9 mouse cellular contexts compared by ENCODE assay signal in the genomic region with DNA sequence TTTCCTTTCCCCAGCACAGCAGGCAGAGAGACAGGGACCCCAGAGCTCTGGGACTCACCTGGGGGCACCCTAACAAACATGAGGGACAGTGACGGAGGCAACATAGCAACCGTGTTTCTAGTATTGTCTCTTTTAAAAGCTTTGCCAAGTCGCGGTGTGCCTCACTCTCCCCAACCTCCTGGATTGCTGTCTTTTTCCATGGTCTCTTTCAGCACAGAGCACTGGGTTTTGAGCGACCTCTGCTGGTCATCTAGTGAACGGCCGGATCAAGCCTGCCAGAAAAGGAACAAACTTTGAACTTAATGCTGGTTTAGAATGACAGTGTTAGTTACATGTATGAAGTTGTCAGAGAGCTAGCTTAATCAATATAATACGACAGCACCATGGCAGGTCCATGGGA. TPM values are rescaled to one million over a fixed set of nuclear protein-coding genes. Genes with fewer than 3 reads are reported as not detected.
A peak's percentile ranks its signal among the peaks of the same experiment; 100 is the strongest.
DNase-seq lines count a peak whose midpoint lies in the region; ATAC-seq and TF ChIP-seq lines count a peak whose summit lies in the region.
"Had no signal": no experiment of that assay in that cellular context is flagged by ENCODE, and none has a peak within 500 bp of the region (broad histone marks: within the 10 kb centered on the region; RNA-seq: fewer than 3 reads in every experiment).

No protein-coding gene starts in this region.

- no peak overlapping the region for H3K27ac ChIP-seq in heart, embryonic 14.5 days (replicated peaks in 1 of 2; ENCODE audit: control insufficient read depth in 1 of 2, insufficient read depth in 1 of 2, low read depth in 2 of 2, low read length in 2 of 2)
- H3K27ac ChIP-seq in kidney, postnatal 0 days = no peak overlapping the region
- no peak overlapping the region for H3K27ac ChIP-seq in liver, embryonic 14.5 days
- no peak overlapping the region for H3K27ac ChIP-seq in olfactory bulb, adult 2 months (ENCODE audit: insufficient read depth, low read depth, low read length)

- peaks cover 49% of the 10 kb centered on the region for H3K27me3 ChIP-seq in C2C12 (ENCODE audit: control insufficient read depth, insufficient read depth, insufficient read length)
- peaks cover 38% of the 10 kb centered on the region for H3K27me3 ChIP-seq in heart, embryonic 14.5 days (ENCODE audit: control insufficient read depth, insufficient read depth, low read length)
- H3K27me3 ChIP-seq in kidney, postnatal 0 days (ENCODE audit: insufficient read depth, low read length) = peaks cover 4% of the 10 kb centered on the region; the same call in 1 of the 2 replicates
- no peaks in the 10 kb centered on the region; the same call in none of the 2 replicates for H3K27me3 ChIP-seq in liver, embryonic 14.5 days (ENCODE audit: control insufficient read depth, insufficient read depth, low read length)

- no peaks in the 10 kb centered on the region for H3K79me2 ChIP-seq in C2C12 (ENCODE audit: control insufficient read depth, insufficient read depth)

- H3K36me3 ChIP-seq in C2C12 (ENCODE audit: control insufficient read depth, insufficient read depth) = no peaks in the 10 kb centered on the region
- no peaks in the 10 kb centered on the region for H3K36me3 ChIP-seq in heart, embryonic 14.5 days (ENCODE audit: control insufficient read depth, insufficient read depth, low read length)
- no peaks in the 10 kb centered on the region for H3K36me3 ChIP-seq in kidney, postnatal 0 days (ENCODE audit: insufficient read depth, low read length)
- H3K36me3 ChIP-seq in liver, embryonic 14.5 days (replicated peaks; ENCODE audit: control insufficient read depth, insufficient read depth, low read depth) = no peaks in the 10 kb centered on the region

- H3K4me3 ChIP-seq in C2C12 (ENCODE audit: insufficient read depth, poor library complexity, severe bottlenecking) = no peak overlapping the region
- H3K4me3 ChIP-seq in heart, embryonic 14.5 days (ENCODE audit: control insufficient read depth in 1 of 2, insufficient read depth in 1 of 2, low read depth in 1 of 2, low read length in 2 of 2) = no peak overlapping the region
- no peak overlapping the region for H3K4me3 ChIP-seq in kidney, postnatal 0 days (replicated peaks; ENCODE audit: low read depth, low read length)
- no peak overlapping the region for H3K4me3 ChIP-seq in liver, embryonic 14.5 days (ENCODE audit: insufficient read depth in 1 of 2, low read depth in 2 of 2, low read length in 2 of 2)
- no peak overlapping the region for H3K4me3 ChIP-seq in olfactory bulb, adult 2 months (ENCODE audit: insufficient read depth, low read depth, low read length)
- H3K4me3 ChIP-seq: erythroblast, embryonic 14.5 days had no signal

- peak; percentile 77 for DNase-seq in adipocyte (ENCODE audit: low spot score)
- DNase-seq in embryo, embryonic 11.5 days (ENCODE audit: low read depth, low spot score) = peak; percentile 49
- DNase-seq in kidney, postnatal 0 days (ENCODE audit: low spot score) = peak; percentile 88
- peak in 2 of 3 experiments; percentile 12 to 35 for DNase-seq in liver, embryonic 14.5 days (ENCODE audit: low read depth in 3 of 3, low spot score in 3 of 3)
- DNase-seq in thymus, postnatal 14 days = peak; percentile 71

- no peaks in the 10 kb centered on the region for H3K9me3 ChIP-seq in heart, embryonic 14.5 days (ENCODE audit: control insufficient read depth, low read length)
- no peaks in the 10 kb centered on the region for H3K9me3 ChIP-seq in kidney, postnatal 0 days (replicated peaks; ENCODE audit: low read length)
- H3K9me3 ChIP-seq in liver, embryonic 14.5 days (ENCODE audit: control insufficient read depth, low read length) = no peaks in the 10 kb centered on the region

- no peak overlapping the region for H3ac ChIP-seq in C2C12 (ENCODE audit: control insufficient read depth, insufficient read length, low read depth)

- 0 out of 2 replicates have a peak overlapping the region, but pooled peaks have one; percentile 9 for H3K4me2 ChIP-seq in heart, embryonic 14.5 days (ENCODE audit: low read length)
- H3K4me2 ChIP-seq in kidney, postnatal 0 days (ENCODE audit: low read length) = no peak overlapping the region
- H3K4me2 ChIP-seq in liver, embryonic 14.5 days (ENCODE audit: low read depth) = no peak overlapping the region

- TF ChIP-seq CTCF in C2C12 (IDR thresholded peaks at IDR 0.05; ENCODE audit: control insufficient read depth, insufficient read depth, insufficient read length) = peak; percentile 49
- peak; percentile 99 for TF ChIP-seq CTCF in kidney, postnatal 0 days (IDR thresholded peaks at IDR 0.05; ENCODE audit: low read depth)
- peak; percentile 86 for TF ChIP-seq CTCF in liver, embryonic 14.5 days (IDR thresholded peaks at IDR 0.05; ENCODE audit: low read depth)
- peak; percentile 55 for TF ChIP-seq CTCF in olfactory bulb, adult 2 months (IDR thresholded peaks at IDR 0.05; ENCODE audit: insufficient read depth, low read depth, low read length)

- 3% methylated on average over 8 of the region's 8 CpGs for WGBS in heart, embryonic 14.5 days
- 2% methylated on average over 8 of the region's 8 CpGs for WGBS in kidney, postnatal 0 days
- 1% methylated on average over 8 of the region's 8 CpGs for WGBS in liver, embryonic 14.5 days (ENCODE audit: insufficient replicate concordance)
- WGBS in olfactory bulb, adult 2 months = under 1% methylated on average over 8 of the region's 8 CpGs

- no peak for TF ChIP-seq EP300 in liver, embryonic 14.5 days (IDR thresholded peaks at IDR 0.05; ENCODE audit: low read depth)

- H3K79me3 ChIP-seq in C2C12 (ENCODE audit: low read depth) = no peaks in the 10 kb centered on the region

- H3K4me1 ChIP-seq in heart, embryonic 14.5 days (ENCODE audit: control insufficient read depth in 2 of 2, insufficient read depth in 2 of 2, low read length in 2 of 2) = no peaks in the 10 kb centered on the region
- H3K4me1 ChIP-seq in kidney, postnatal 0 days (replicated peaks; ENCODE audit: insufficient read depth, low read length) = no peaks in the 10 kb centered on the region
- H3K4me1 ChIP-seq in liver, embryonic 14.5 days (replicated peaks; ENCODE audit: control insufficient read depth in 2 of 2, insufficient read depth in 2 of 2, low read length in 1 of 2) = no peaks in the 10 kb centered on the region
- no peaks in the 10 kb centered on the region for H3K4me1 ChIP-seq in olfactory bulb, adult 2 months (ENCODE audit: control insufficient read depth, insufficient read depth, low read length)

- peak overlapping the region; percentile 31; the same call in 1 of the 2 replicates for H3K9ac ChIP-seq in heart, embryonic 14.5 days (ENCODE audit: low read length)
- no peak overlapping the region for H3K9ac ChIP-seq in kidney, postnatal 0 days (ENCODE audit: low read depth, low read length)
- no peak overlapping the region for H3K9ac ChIP-seq in liver, embryonic 14.5 days (replicated peaks)

- no peak for TF ChIP-seq POLR2A in olfactory bulb, adult 2 months (IDR thresholded peaks at IDR 0.05; ENCODE audit: insufficient read depth, low read depth, low read length)

- ATAC-seq in heart, embryonic 14.5 days (ENCODE audit: insufficient number of reproducible peaks, insufficient read depth, low FRiP score, low read depth) = no peak
- ATAC-seq in kidney, postnatal 0 days (replicated peaks; ENCODE audit: low FRiP score, low read depth) = no peak; the same call in 1 of the 2 replicates
- no peak for ATAC-seq in liver, embryonic 14.5 days (ENCODE audit: insufficient read depth)

TF ChIP-seq in C2C12, 6 proteins besides CTCF, POLR2A, EP300 and RAD21:
- TF ChIP-seq MYOG (IDR thresholded peaks at IDR 0.05; ENCODE audit: control insufficient read depth, extremely low read depth, insufficient read length) = no peak
- TF ChIP-seq USF1 (IDR thresholded peaks at IDR 0.05; ENCODE audit: low read depth) = no peak
- TF ChIP-seq FOSL1 (IDR thresholded peaks at IDR 0.05; ENCODE audit: insufficient read depth, low read length, poor library complexity, severe bottlenecking) = no peak
- no peak for TF ChIP-seq MYOD1 (IDR thresholded peaks at IDR 0.05; ENCODE audit: control insufficient read depth, insufficient read length, low read depth)
- no peak for TF ChIP-seq MAX (IDR thresholded peaks at IDR 0.05)
- no peak for TF ChIP-seq CEBPB (IDR thresholded peaks at IDR 0.05; ENCODE audit: low read depth)

RNA-seq across cellular contexts. Expression of a gene that starts 14.5 kb away (rescaled TPM):
- polyA plus RNA-seq in C2C12 (2012; fragmentation: generic; extraction: Trizol) = 0.09 TPM
- 1.7 and 2.0 TPM in 2 replicates for polyA plus RNA-seq in heart, embryonic 14.5 days (2014; fragmentation: Nextera tagmentation; extraction: Ambion mirVana)
- 2.9 and 3.0 TPM in 2 replicates for polyA plus RNA-seq in kidney, postnatal 0 days (2015; fragmentation: Nextera tagmentation; extraction: Ambion mirVana)
- polyA plus RNA-seq in liver, embryonic 14.5 days (2012; rRNA removed) = 2.5 and 2.6 TPM in 2 replicates
- 2.7 and 3.0 TPM in 2 replicates for polyA plus RNA-seq in liver, embryonic 14.5 days (2014; fragmentation: Nextera tagmentation; extraction: Ambion mirVana)
- not detected in 2 replicates for polyA plus RNA-seq in olfactory bulb, adult 2 months (2012; ENCODE audit: insufficient read depth, insufficient read length, low replicate concordance, missing spikeins)

RNA-seq across cellular contexts. Expression of a gene that starts 25.7 kb away (rescaled TPM):
- polyA plus RNA-seq in C2C12 (2012; fragmentation: generic; extraction: Trizol) = 0.43 TPM
- polyA plus RNA-seq in heart, embryonic 14.5 days (2014; fragmentation: Nextera tagmentation; extraction: Ambion mirVana) = not detected in 2 replicates
- polyA plus RNA-seq in kidney, postnatal 0 days (2015; fragmentation: Nextera tagmentation; extraction: Ambion mirVana) = 0.32 and 0.38 TPM in 2 replicates
- 0.02 and 0.04 TPM in 2 replicates for polyA plus RNA-seq in liver, embryonic 14.5 days (2012; rRNA removed)
- polyA plus RNA-seq in liver, embryonic 14.5 days (2014; fragmentation: Nextera tagmentation; extraction: Ambion mirVana) = 0.05 TPM in 1 of 2 replicates, not detected in the other
- not detected in 2 replicates for polyA plus RNA-seq in olfactory bulb, adult 2 months (2012; ENCODE audit: insufficient read depth, insufficient read length, low replicate concordance, missing spikeins)
- polyA plus RNA-seq: erythroblast, embryonic 14.5 days had no signal

Comparison
In these comparisons a context has a peak if more than half of its experiments do, and no peak if none do; other contexts are left out.
1. CTCF ChIP-seq: peak in every context shown above with its lines; median percentile 99 in kidney, postnatal 0 days; 86 in liver, embryonic 14.5 days; 55 in olfactory bulb, adult 2 months; 49 in C2C12.
2. DNase-seq: peak in every context shown above with its lines; median percentile 88 in kidney, postnatal 0 days; 77 in adipocyte; 71 in thymus, postnatal 14 days; 49 in embryo, embryonic 11.5 days; 24 in liver, embryonic 14.5 days.